Mouse (Mus musculus) cerebellum, adult (tissue): ENCODE measurements at regions not wholly inside any gene's neighbourhood (a gene's known extent, or its start where the extent isn't known, plus 50 kb on each side); places are given as distances from the start of the nearest gene placed in this dataset.

ENCODE experiments used
- ATAC-seq: cut with Nextera tagmentation; 2 replicates; pipeline ENCODE4 v1.9.2; 2017; ENCODE audit warnings: mild to moderate bottlenecking, moderate library complexity, mixed read lengths; ENCODE audit not compliant: insufficient number of reproducible peaks, low FRiP score, low TSS enrichment

- no peak for ATAC-seq
Observed at GRCm38 (mm10) chr10:117490851-117491595, 111.2 kb upstream of the Cpsf6 start.

DNA sequence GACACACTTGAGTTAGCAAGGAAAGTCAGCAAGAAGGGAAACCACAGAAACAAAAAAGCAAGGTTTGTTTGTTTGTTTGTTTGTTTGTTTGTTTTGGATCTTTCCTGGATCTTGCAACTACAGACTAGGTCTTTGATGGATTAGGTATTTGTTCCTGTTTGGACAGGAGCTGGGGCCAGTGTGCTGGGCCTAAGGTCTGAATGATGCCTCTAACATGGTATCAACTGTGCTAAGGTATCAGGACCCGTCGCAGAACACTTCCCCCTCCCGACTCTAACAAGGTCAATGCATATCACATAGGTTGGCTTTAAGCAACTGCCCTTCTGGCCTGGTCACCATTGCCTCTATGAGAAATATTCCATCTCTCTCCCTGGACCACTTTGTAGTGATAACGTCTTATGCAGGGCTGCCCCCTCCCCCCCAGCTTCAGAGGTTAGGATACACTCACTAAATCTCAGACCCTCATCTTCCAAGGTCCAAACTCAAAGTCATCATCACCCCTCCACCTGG, 103.3 kb upstream of the Cpsf6 start:
- ATAC-seq, result no peak

DNA sequence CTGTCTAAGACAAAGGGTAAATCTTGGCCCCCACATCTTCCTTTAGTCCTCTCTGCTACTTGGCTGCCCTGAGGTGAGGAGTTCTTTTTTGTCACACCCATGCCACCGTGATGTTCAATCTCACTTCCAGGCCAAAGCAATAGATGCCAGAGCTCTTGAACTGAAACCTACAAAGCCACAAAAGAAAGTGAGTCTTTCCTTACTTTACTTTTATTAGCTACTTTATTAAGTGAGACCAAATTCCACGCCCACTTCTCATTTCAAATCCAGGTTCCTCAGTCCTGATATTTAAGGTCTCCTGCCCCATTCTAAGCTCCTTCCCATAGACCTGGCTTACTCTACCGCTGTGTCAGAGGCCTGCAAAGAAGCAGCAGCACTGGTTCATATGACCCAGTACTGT, 102.5 kb upstream of the Cpsf6 start:
- no peak for ATAC-seq

DNA sequence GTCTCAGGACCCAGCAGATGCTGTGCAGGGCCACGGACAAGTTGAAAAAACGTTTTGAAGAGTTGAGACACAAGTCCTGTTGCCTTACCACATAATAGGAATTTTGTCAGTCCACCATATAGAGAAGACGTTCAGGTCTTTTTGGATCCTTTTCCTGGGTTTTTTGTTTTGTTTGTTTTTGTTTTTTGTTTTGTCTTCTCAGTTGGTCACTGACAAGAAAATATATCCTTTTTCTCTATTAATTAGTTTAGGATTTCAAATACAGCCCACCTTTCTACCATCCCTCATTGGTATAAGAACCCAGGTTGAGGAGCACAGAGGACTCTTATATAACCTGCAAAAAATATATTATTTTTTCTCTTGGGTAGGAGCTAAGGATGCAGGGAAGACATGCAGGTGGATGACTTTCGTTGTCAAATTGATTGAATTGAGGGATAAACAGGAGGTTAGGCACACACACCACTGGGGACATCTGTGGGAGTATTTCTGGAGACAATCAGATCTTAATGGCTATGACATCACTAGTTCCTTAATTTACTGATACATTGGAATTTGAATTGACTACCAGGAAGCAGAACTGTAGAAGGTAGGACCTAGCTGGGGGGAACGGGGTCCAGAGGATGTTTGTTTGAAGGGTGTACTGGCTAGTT, 101.7 kb upstream of the Cpsf6 start:
- no peak for ATAC-seq

- no peak for ATAC-seq
Observed at GRCm38 (mm10) chr10:117480456-117480850, 100.6 kb upstream of the Cpsf6 start.

GRCm38 (mm10) chr10:117479721-117480455, 100.1 kb upstream of the Cpsf6 start:
- ATAC-seq, result no peak; the same call in 1 of the 2 replicates

- ATAC-seq, result no peak
Observed at GRCm38 (mm10) chr10:117478931-117479280, 99.1 kb upstream of the Cpsf6 start.

- ATAC-seq, result peak; percentile 58; the same call in 1 of the 2 replicates
Observed at GRCm38 (mm10) chr10:117478202-117478930, 98.6 kb upstream of the Cpsf6 start.

DNA sequence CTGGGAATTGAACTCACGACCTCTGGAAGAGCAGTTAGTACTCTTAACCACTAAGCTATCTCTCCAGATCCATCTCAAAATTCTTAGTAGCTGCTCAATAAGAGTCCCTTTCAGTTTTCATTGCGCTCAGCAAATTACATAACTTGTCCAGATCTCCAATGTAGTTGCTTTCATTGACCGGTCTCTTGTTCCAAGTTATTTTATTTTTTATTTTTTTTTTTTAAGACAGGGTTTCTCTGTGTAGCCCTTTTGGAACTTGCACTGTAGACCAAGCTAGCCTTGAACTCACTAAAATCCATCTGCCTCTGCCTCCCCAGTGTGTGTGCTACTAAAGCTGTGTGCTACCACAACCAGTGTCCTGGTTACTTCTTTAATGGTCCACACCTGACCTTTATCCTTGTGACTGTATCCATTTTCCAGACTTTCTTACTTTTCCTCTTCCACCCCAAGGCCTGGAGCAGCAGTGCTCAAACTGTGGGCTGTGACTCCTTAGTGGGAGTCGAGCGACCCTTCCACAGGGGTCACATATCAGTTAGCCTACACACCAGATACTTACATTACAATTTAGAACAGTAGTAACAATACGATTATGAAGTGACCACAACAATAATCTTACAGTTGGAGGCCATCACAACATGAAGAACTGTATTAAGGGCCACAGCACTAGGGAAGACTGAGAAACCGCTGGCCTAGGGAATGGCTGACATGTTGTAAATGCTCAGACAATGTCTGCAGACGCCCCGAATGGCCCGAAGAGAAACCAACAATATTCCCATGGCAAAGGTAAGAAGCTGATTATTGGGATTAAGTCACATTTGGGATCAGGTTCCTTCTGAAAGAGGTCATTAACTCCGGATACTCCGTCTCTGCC, 97.8 kb upstream of the Cpsf6 start:
- no peak for ATAC-seq

- ATAC-seq, result no peak
Observed at GRCm38 (mm10) chr10:117475086-117475945, 95.5 kb upstream of the Cpsf6 start.

- ATAC-seq, result no peak
Observed at GRCm38 (mm10) chr10:117474351-117475085, 94.7 kb upstream of the Cpsf6 start.

DNA sequence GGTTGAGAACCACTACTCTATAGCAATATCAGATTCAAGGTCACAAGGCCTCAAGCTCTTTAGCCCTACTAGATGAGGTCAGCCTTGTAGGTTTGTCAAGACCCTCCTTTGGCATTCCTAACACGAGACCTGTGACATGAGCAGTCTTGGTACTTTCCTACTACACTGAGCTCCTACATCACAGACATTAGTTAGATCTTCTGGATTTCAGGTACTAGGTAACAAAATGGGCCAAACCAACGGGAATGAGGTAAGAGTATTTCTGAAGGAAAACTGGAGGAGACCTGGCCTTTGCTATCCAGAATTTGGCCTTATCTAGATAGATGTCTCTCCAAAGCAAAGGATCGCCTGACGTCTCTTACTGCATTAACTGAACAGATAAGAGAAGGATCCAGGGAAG, 93.7 kb upstream of the Cpsf6 start:
- no peak for ATAC-seq

DNA sequence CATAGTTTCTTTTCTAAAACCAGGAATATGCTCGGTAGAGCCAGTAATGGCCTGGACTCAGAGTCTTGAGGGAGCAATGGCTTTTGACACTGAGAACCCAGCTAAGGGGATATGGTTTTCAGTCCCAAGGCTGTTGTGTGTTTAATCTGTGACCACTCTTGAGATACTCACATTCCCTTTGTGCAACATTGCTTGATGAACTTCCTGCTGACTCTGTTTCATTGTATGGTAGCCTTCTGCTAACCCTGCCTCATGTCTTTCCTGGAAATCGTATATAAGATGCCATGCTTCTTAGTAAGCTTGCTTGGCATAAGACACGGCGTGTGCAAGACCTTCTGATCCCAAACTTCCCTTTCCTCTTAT, 92.7 kb upstream of the Cpsf6 start:
- no peak for ATAC-seq

DNA sequence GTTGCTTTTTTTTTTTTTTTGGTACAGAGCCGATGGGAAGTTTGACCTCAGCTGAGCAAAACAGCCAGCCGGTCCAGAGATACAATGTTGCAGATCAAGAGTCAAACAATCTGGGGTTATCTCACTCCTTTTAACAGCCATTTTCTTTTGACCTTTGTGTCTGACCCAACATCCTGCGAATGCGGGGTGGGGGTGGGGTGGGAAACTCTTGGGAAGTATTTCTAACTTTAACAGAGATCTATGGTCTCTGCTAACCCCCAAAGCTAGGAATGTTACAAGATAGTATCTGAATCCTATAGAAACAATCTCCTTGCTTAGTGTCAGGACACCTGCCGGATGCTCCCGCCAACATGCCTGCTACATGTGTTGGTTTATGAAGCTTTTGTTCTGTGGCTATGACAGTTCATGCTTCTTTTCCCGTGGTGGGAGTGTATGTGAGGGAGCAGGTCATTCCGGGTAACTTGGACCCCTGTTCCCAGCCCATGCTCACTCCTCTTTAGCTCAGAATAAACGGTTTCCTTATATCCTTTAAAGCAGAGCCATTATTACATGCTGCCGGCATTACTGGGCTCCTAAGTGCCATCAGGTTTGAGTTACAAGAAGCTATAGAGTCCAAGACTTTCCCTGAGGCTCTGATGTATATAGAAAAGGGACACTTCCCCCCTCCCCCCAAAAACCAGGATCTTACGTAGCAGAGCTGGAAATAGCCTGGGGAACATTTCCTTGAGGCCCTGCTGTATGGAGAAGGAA, 92.2 kb upstream of the Cpsf6 start:
- no peak for ATAC-seq

DNA sequence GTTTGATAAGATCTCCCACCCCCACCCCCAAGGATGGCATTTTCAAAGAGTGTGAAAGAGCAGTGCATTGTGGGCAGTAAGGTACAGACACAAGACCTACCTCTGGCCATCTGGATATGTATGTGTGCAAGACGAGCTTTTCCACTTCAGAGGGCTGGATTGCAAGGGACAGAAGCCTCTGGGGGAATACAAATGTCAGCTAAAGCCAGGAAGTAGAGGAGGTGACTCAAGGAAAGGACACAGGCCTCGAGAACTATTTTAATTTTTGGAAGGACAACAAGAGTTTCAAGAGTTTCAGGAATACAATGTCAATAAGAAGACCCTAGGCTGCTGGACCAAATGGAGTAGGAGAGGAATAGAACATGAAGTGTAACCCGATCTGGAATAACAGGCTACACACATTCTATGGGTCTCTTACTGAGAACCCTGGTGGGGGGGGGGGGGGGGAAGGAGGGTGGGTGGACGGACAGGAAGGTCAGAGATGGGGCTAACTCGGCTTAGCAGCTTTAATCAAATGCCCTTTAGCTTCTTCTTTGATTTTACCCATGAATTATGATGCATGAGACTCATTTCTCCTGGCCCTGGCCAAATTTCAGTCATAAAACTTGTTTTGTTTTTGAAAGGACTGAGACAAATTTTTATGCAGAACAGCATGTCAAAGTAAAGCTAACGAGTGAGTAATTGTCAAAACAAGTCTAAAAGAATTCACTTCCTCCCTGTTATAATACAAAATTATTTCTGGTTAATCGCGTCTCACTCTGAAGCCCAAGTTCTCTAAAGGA, 91.4 kb upstream of the Cpsf6 start:
- no peak for ATAC-seq

DNA sequence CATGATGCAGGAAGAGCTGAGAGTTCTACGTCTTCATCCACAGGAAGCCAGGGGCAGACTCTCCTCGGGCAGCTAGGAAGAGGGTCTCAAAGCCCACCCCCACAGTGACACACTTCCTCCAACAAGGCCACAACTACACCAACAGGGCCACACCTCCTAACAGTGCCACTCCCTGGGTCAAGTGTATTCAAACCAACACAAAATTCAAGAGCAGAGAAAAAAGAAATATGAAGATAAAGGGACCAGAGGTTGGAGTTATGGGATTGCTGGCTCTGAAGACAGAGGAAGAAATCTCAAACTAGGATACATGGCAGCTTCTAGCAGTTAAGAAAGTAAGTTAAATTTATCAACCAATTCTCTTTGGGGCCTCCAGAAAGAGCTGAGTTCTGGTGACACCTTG, 90.7 kb upstream of the Cpsf6 start:
- no peak for ATAC-seq
